Mouse (Mus musculus) lung, postnatal 0 days (tissue): ENCODE data around the gene Cxcr6.
"Not testable (repeated sequence)": the region's sequence is repeated elsewhere in the genome, so short reads cannot be mapped to it uniquely, and the experiment has no call there.

Experiments used
- CTCF ChIP-seq: IDR thresholded peaks from 2 replicates; pipeline ENCODE4 v1.5.1; 2016; ENCODE audit warnings: antibody characterized with exemption, mild to moderate bottlenecking
- EP300 ChIP-seq: IDR thresholded peaks from 2 replicates; pipeline ENCODE4 v1.6.1; 2016; ENCODE audit warnings: antibody characterized with exemption, mild to moderate bottlenecking, control low read depth

DNA sequence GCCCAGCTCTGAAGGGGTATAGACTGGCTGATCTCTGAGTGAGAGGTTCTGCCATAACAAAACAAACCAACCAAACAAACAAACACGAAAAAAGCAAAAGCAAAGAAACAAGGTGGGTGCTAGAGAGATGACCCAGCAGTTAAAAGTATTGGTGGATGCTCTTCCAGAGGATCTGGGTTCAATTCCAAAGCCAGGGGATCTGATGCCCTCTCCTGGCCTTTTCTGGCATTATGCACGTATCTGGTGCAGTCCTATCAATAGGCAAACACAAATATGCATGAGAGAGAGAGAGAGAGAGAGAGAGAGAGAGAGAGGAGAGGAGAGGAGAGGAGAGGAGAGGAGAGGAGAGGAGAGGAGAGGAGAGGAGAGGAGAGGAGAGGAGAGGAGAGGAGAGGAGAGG, 33.0 kb upstream of the Cxcr6 start:
- not testable (repeated sequence) for TF ChIP-seq EP300
- peak; percentile 33; the same call in 1 of the 2 replicates for TF ChIP-seq CTCF
